Comparison of ENCODE assay signal across 8 mouse cellular contexts in the genomic region with DNA sequence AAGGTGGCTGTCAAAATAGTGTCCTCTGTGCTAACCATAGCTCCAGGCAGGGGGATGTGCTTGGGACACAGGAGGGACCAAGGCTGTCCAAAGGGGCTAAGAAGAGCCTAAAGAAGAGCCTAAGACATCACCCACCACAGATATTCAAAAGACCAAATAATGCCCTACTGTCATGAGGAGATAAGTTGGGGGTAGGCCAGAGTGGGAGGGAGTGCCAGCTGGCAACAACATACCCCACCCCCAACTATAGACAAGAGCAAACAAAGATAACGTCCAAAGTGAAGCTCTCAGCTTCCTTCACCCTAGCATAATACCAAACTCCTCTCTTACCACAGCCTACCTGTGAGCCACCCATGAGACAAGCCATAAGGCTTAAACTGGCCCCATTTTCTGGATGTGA.
DNase-seq lines count a peak whose midpoint lies in the region; ATAC-seq and TF ChIP-seq lines count a peak whose summit lies in the region.

No protein-coding gene starts in this region.

- no peak overlapping the region for H3K9ac ChIP-seq in limb, embryonic 12.5 days (replicated peaks)
- H3K9ac ChIP-seq in forebrain, embryonic 13.5 days: peak overlapping the region; percentile 51; the same call in 1 of the 2 replicates
- H3K9ac ChIP-seq in midbrain, embryonic 12.5 days (replicated peaks): peak overlapping the region; percentile 2; the same call in 1 of the 2 replicates
- H3K9ac ChIP-seq in lung, postnatal 0 days (replicated peaks; ENCODE audit: low read depth): no peak overlapping the region

- ATAC-seq in limb, embryonic 12.5 days (ENCODE audit: insufficient number of reproducible peaks, insufficient read depth, low FRiP score, low TSS enrichment, low read depth): no peak
- ATAC-seq in forebrain, embryonic 13.5 days: peak; percentile 0; the same call in 1 of the 2 replicates
- ATAC-seq in midbrain, embryonic 12.5 days (ENCODE audit: low FRiP score, low read depth): no peak
- ATAC-seq in lung, postnatal 0 days: no peak

- intact Hi-C loops in heart, postnatal 36 days (cut with DNase I): no loop called here

- H3K27ac ChIP-seq in heart, embryonic 10.5 days: no peak overlapping the region
- H3K27ac ChIP-seq in limb, embryonic 12.5 days: no peak overlapping the region
- no peak overlapping the region for H3K27ac ChIP-seq in limb, embryonic 10.5 days
- peak overlapping the region; percentile 93 for H3K27ac ChIP-seq in forebrain, embryonic 13.5 days
- H3K27ac ChIP-seq in midbrain, embryonic 12.5 days (replicated peaks): peak overlapping the region; percentile 80
- no peak overlapping the region for H3K27ac ChIP-seq in lung, postnatal 0 days (ENCODE audit: low read length)

- 77% methylated on average over 1 of the region's 1 CpGs for WGBS in heart, embryonic 10.5 days
- whole genome bisulfite sequencing in limb, embryonic 12.5 days: 70% methylated on average over 1 of the region's 1 CpGs
- 59% methylated on average over 1 of the region's 1 CpGs for WGBS in limb, embryonic 10.5 days
- 29% methylated on average over 1 of the region's 1 CpGs for WGBS in forebrain, embryonic 13.5 days
- WGBS in midbrain, embryonic 12.5 days: 38% methylated on average over 1 of the region's 1 CpGs
- WGBS in lung, postnatal 0 days: 21% methylated on average over 1 of the region's 1 CpGs

- H3K9me3 ChIP-seq in heart, embryonic 10.5 days: no peaks in the 10 kb centered on the region
- H3K9me3 ChIP-seq in limb, embryonic 12.5 days: no peaks in the 10 kb centered on the region
- H3K9me3 ChIP-seq in limb, embryonic 10.5 days (replicated peaks): no peaks in the 10 kb centered on the region
- no peaks in the 10 kb centered on the region for H3K9me3 ChIP-seq in forebrain, embryonic 13.5 days (replicated peaks)
- H3K9me3 ChIP-seq in midbrain, embryonic 12.5 days: no peaks in the 10 kb centered on the region
- H3K9me3 ChIP-seq in lung, postnatal 0 days (ENCODE audit: low read length): no peaks in the 10 kb centered on the region

- TF ChIP-seq CTCF in lung, postnatal 0 days (IDR thresholded peaks at IDR 0.05): no peak

- TF ChIP-seq EP300 in lung, postnatal 0 days (IDR thresholded peaks at IDR 0.05): no peak

- H3K4me1 ChIP-seq in heart, embryonic 10.5 days: peaks cover 66% of the 10 kb centered on the region
- peaks cover 83% of the 10 kb centered on the region for H3K4me1 ChIP-seq in limb, embryonic 12.5 days (replicated peaks)
- peaks cover 73% of the 10 kb centered on the region for H3K4me1 ChIP-seq in limb, embryonic 10.5 days
- peaks cover 98% of the 10 kb centered on the region for H3K4me1 ChIP-seq in forebrain, embryonic 13.5 days
- H3K4me1 ChIP-seq in midbrain, embryonic 12.5 days: peaks cover 87% of the 10 kb centered on the region
- H3K4me1 ChIP-seq in lung, postnatal 0 days (ENCODE audit: insufficient read depth, low read depth, low read length): peaks cover 19% of the 10 kb centered on the region

- no peak for DNase-seq in heart, embryonic 10.5 days (ENCODE audit: low spot score)
- DNase-seq in heart, postnatal 36 days: no peak
- DNase-seq in limb, embryonic 10.5 days (ENCODE audit: low spot score): no peak
- DNase-seq in ovary, adult 18-20 months (ENCODE audit: low spot score): no peak
- DNase-seq in lung, postnatal 0 days (ENCODE audit: low spot score): no peak

- H3K36me3 ChIP-seq in heart, embryonic 10.5 days: no peaks in the 10 kb centered on the region
- H3K36me3 ChIP-seq in limb, embryonic 12.5 days: no peaks in the 10 kb centered on the region
- H3K36me3 ChIP-seq in limb, embryonic 10.5 days: no peaks in the 10 kb centered on the region
- H3K36me3 ChIP-seq in forebrain, embryonic 13.5 days (ENCODE audit: poor library complexity, severe bottlenecking): no peaks in the 10 kb centered on the region
- H3K36me3 ChIP-seq in midbrain, embryonic 12.5 days: no peaks in the 10 kb centered on the region
- H3K36me3 ChIP-seq in lung, postnatal 0 days (ENCODE audit: insufficient read depth, low read length): no peaks in the 10 kb centered on the region

- peaks cover 66% of the 10 kb centered on the region for H3K27me3 ChIP-seq in heart, embryonic 10.5 days (ENCODE audit: insufficient read depth, poor library complexity, severe bottlenecking)
- peaks cover 32% of the 10 kb centered on the region for H3K27me3 ChIP-seq in limb, embryonic 12.5 days
- peaks cover 62% of the 10 kb centered on the region for H3K27me3 ChIP-seq in limb, embryonic 10.5 days (ENCODE audit: low read depth, poor library complexity, severe bottlenecking)
- 0 out of 2 replicates have a peak, but pooled peaks cover 19% of the 10 kb centered on the region for H3K27me3 ChIP-seq in forebrain, embryonic 13.5 days
- peaks cover 58% of the 10 kb centered on the region for H3K27me3 ChIP-seq in midbrain, embryonic 12.5 days
- no peaks in the 10 kb centered on the region for H3K27me3 ChIP-seq in lung, postnatal 0 days (replicated peaks; ENCODE audit: insufficient read depth, low read length)

- peak overlapping the region; percentile 18; the same call in 1 of the 2 replicates for H3K4me3 ChIP-seq in heart, embryonic 10.5 days
- no peak overlapping the region for H3K4me3 ChIP-seq in limb, embryonic 12.5 days (replicated peaks)
- H3K4me3 ChIP-seq in limb, embryonic 10.5 days: no peak overlapping the region
- H3K4me3 ChIP-seq in forebrain, embryonic 13.5 days: no peak overlapping the region
- no peak overlapping the region for H3K4me3 ChIP-seq in midbrain, embryonic 12.5 days
- H3K4me3 ChIP-seq in lung, postnatal 0 days (ENCODE audit: low read depth, low read length): no peak overlapping the region

- H3K4me2 ChIP-seq in limb, embryonic 12.5 days: peak overlapping the region; percentile 37
- peak overlapping the region; percentile 49 for H3K4me2 ChIP-seq in forebrain, embryonic 13.5 days
- peak overlapping the region; percentile 38 for H3K4me2 ChIP-seq in midbrain, embryonic 12.5 days (replicated peaks)
- H3K4me2 ChIP-seq in lung, postnatal 0 days (replicated peaks; ENCODE audit: low read depth, low read length): no peak overlapping the region

Comparison
In these comparisons a context has a peak if more than half of its experiments do, and no peak if none do; other contexts are left out.
1. H3K27ac ChIP-seq: peak in forebrain, embryonic 13.5 days (single experiment) and midbrain, embryonic 12.5 days (single experiment); none in heart, embryonic 10.5 days (single experiment), limb, embryonic 12.5 days (single experiment), limb, embryonic 10.5 days (single experiment) and lung, postnatal 0 days (single experiment).
2. H3K9ac ChIP-seq: peak in forebrain, embryonic 13.5 days (single experiment) and midbrain, embryonic 12.5 days (single experiment); none in limb, embryonic 12.5 days (single experiment) and lung, postnatal 0 days (single experiment).